Mouse (Mus musculus) cerebellum, adult 2 months (tissue): ENCODE results near the gene Rab5b. TPM values are rescaled to one million over a fixed set of nuclear protein-coding genes. Genes with fewer than 3 reads are reported as not detected.

Experiments
- DNase-seq, 2 experiments: peaks; one replicate each; pipeline ENCODE4 v3.0.0; 2021
- H3K27ac ChIP-seq: fragments of 200-500 bp; 2 replicates; pipeline ENCODE4 v1.5.1; 2012; ENCODE audit warnings: low read length, control low read depth, inconsistent platforms; ENCODE audit not compliant: insufficient read depth
- H3K27me3 ChIP-seq: fragments of 200-500 bp; 2 replicates; pipeline ENCODE4 v1.6.1; 2012; ENCODE audit warnings: inconsistent platforms, mild to moderate bottlenecking, low read length, moderate library complexity; ENCODE audit not compliant: control insufficient read depth, insufficient read depth
- H3K4me1 ChIP-seq: fragments of 200-500 bp; 2 replicates; pipeline ENCODE4 v1.6.1; 2011; ENCODE audit warnings: low read length; ENCODE audit not compliant: control insufficient read depth, insufficient read depth
- H3K4me3 ChIP-seq: fragments of 200-500 bp; replicated peaks from 2 replicates; pipeline ENCODE3; 2011; ENCODE audit warnings: mild to moderate bottlenecking, low read depth, low read length, control low read depth; ENCODE audit not compliant: insufficient read depth
- CTCF ChIP-seq: fragments of 200-500 bp; IDR thresholded peaks from 2 replicates; pipeline ENCODE4 v1.5.1; 2011; ENCODE audit warnings: low read depth, mild to moderate bottlenecking, control low read depth, low read length, moderate library complexity, borderline replicate concordance; ENCODE audit not compliant: insufficient read depth
- POLR2A ChIP-seq: fragments of 200-500 bp; IDR thresholded peaks from 2 replicates; pipeline ENCODE4 v1.6.1; 2011; ENCODE audit warnings: low read length, control low read depth, borderline replicate concordance; ENCODE audit not compliant: insufficient read depth
- WGBS: fragments of 180-500 bp; shearing (Covaris S2); methylation state at CpG from one replicate; pipeline ENCODE4 v1.1.7; 2018; 5-methylcytosine and 5-hydroxymethylcytosine counted together
- polyA plus RNA-seq: library from polyadenylated mRNA; depleted of rRNA; stranded (reverse); fragments of >200 nt; gene quantifications from 2 replicates; pipeline ENCODE4 v1.2.3, GENCODE M21; 2012

The Rab5b gene
- polyA plus RNA-seq, 1 experiment = 133 TPM

DNA sequence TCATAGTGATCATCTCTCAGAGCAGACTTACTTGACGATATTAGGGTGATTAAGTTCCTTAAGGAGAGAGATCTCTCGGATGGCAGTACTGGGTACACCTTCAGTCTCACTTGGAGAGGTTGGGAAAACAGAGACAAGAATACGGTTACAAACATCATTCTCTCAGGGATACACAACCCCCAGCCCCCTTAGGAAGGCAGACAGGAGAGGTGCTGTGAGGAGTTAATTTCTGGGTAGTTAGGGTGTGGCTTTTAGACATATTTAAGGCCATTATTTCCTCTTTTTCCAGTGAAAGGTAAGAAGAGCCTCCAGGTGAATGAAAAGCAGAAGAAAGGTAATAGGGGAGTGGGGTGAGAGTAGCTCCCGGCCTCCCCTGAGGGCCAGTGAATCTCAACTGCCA is 7.8 kb upstream of the Rab5b start, which contains the start of gene Pmel:
Gene Pmel (plus strand): TSS at position 301 of the 400 bp plus-strand sequence.
- H3K27ac ChIP-seq = no peak within 1 kb of the TSS

DNA sequence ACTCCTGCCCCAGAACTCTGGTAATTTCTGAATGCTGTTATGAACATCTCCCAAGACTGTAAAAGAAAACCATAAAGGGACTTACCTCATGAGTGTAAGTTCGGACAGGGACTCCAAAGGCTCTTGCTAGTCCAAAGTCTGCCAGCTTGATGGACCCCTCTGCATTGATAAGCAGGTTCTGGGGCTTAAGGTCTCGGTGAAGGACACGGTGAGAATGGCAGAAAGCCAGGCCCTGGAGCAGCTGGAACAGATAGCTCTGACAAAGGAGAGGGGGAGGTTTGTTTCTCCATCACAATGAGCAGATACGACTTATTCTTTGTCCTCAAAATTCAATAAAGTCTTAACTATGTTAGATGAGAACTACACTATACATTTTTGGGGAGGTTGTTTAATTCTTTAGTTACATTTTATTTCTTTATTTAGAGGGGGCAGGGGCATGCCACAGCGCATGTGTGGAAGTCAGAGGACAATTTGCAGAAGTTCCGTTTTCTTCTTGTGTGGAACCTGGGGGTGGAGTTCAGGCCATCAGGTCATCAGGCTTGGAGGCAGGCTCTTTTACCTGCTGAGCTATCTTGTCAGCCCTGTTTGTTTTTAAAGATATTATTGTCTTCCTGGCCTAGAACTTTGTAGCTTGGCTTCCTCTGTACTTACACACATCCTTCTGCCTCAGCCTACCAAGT is 6.4 kb upstream of the Rab5b start:
- no peak for DNase-seq
- Histone ChIP-seq H3K4me3 (no peak overlapping the region), H3K4me1 (no peaks in the 10 kb centered on the region), H3K27ac (no peak overlapping the region), H3K27me3 (no peaks in the 10 kb centered on the region)
- no peak for TF ChIP-seq CTCF
- no peak for TF ChIP-seq POLR2A
- WGBS = 63% methylated on average over 6 of the region's 6 CpGs

More for the DNA sequence above, 7.8 kb upstream of the Rab5b start, which contains the start of gene Pmel:
- Histone ChIP-seq H3K27me3 (no peaks in the 10 kb centered on the region), H3K4me1 (no peaks in the 10 kb centered on the region), H3K4me3 (peak within 1 kb of the TSS; percentile 88)
- no peak for TF ChIP-seq CTCF
- no peak for TF ChIP-seq POLR2A
- WGBS = 32% methylated on average over 4 of the region's 4 CpGs
- DNase-seq = no peak

- Histone ChIP-seq H3K4me1 (no peaks in the 10 kb centered on the region), H3K27ac (no peak overlapping the region), H3K4me3 (no peak overlapping the region), H3K27me3 (no peaks in the 10 kb centered on the region)
- TF ChIP-seq POLR2A = no peak
- TF ChIP-seq CTCF = no peak
- 79% methylated on average over 5 of the region's 5 CpGs for WGBS
- DNase-seq = no peak
These were observed 4.6 kb upstream of the Rab5b start for GRCm38 (mm10) chr10:128700712-128701111.

DNA sequence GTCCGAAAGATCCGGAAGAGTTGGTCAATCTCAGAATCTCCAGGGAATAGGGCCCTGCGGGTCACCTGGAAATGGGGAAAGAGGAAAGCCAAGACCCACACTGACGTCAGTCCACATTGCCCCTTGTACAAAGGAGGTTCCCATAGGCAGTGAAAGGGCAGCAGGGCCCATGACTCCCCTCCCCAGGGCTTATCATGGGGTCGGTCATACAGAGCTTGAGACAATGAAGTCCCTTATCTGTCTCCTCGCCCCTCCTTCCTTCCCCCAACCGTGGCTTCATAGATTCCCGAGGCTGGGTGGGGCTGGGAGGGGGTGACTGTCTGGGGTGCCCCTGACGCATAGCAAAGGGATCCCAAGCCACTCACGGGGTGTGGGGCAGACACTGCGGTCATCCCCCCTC is 3.5 kb upstream of the Rab5b start:
- Histone ChIP-seq H3K4me1 (no peaks in the 10 kb centered on the region; the same call in 1 of the 2 replicates), H3K4me3 (no peak overlapping the region), H3K27me3 (no peaks in the 10 kb centered on the region), H3K27ac (no peak overlapping the region)
- DNase-seq = no peak
- 73% methylated on average over 11 of the region's 11 CpGs for WGBS
- TF ChIP-seq CTCF (no peak), POLR2A (no peak)

GRCm38 (mm10) chr10:128699006-128699405 is 2.9 kb upstream of the Rab5b start:
- H3K27me3 ChIP-seq = no peaks in the 10 kb centered on the region
- TF ChIP-seq POLR2A (no peak), CTCF (no peak)
- 76% methylated on average over 5 of the region's 5 CpGs for WGBS
- no peak overlapping the region for H3K4me3 ChIP-seq
- H3K27ac ChIP-seq = no peak overlapping the region
- DNase-seq = no peak
- no peaks in the 10 kb centered on the region; the same call in 1 of the 2 replicates for H3K4me1 ChIP-seq

DNA sequence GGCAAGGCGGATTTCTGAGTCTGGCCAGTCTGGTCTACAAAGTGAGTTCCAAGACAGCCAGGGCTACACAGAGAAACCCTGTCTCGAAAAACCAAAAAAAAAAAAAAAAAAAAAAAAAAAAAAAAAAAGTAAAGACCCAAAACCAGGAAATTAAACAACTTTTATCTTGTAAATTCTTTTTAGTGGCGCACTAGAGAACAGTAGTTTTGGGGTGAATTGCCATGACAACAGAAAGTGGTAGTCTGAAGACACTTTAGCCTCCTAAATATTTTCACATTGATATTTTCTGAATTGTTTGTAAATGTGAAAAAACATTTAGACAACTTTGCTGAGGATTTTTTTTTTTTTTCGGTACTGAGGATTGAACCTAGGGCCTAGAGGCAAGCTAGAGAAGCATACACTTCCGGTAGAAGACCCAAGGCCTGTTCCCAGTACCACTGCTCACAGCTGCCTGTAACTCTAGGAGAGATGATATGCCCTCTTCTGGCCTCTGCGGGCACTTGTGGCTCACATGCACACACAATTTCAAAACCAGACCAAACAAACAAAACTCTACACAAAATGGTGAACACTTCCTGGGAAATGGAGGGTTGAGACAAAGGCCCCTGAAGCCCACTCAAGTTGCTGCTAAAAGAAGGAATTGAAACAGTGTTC is 1.1 kb upstream of the Rab5b start:
- H3K27ac ChIP-seq = no peak overlapping the region
- 71% methylated on average over 6 of the region's 6 CpGs for whole genome bisulfite sequencing
- no peak for DNase-seq
- no peak for TF ChIP-seq POLR2A
- TF ChIP-seq CTCF = no peak
- H3K4me3 ChIP-seq = peak overlapping the region; percentile 72
- no peaks in the 10 kb centered on the region for H3K27me3 ChIP-seq
- H3K4me1 ChIP-seq = no peaks in the 10 kb centered on the region; the same call in 1 of the 2 replicates

GRCm38 (mm10) chr10:128695411-128695991 is 563 bp downstream of the Rab5b start:
- under 1% methylated on average over 22 of the region's 22 CpGs for WGBS
- no peak for DNase-seq
- Histone ChIP-seq H3K27me3 (no peaks in the 10 kb centered on the region), H3K4me3 (peak overlapping the region; percentile 74), H3K4me1 (no peaks in the 10 kb centered on the region; the same call in 1 of the 2 replicates), H3K27ac (peak overlapping the region; percentile 84)
- TF ChIP-seq POLR2A (no peak), CTCF (no peak)
